Mouse (Mus musculus): ENCODE measurements around the gene Olfr1358. TPM values are rescaled to one million over a fixed set of nuclear protein-coding genes. Genes with fewer than 3 reads are reported as not detected.
A peak's percentile ranks its signal among the peaks of the same experiment; 100 is the strongest.
"Not testable (repeated sequence)": the region's sequence is repeated elsewhere in the genome, so short reads cannot be mapped to it uniquely, and the experiment has no call there.

Gene Olfr1358
- polyA plus RNA-seq, 1 experiment from 2014 or later = not detected

- peak; percentile 93 for ATAC-seq (replicated peaks; ENCODE audit: extremely low read depth, insufficient read depth, low FRiP score)
- Histone ChIP-seq H3K36me3 (ENCODE audit: control insufficient read depth, insufficient read depth) (no peaks in the 10 kb centered on the region), H3K4me3 (ENCODE audit: low read length) (peak overlapping the region; percentile 58), H3K27ac (ENCODE audit: low read length) (no peak overlapping the region), H3K9me3 (replicated peaks; ENCODE audit: control insufficient read depth, low read length) (no peaks in the 10 kb centered on the region), H3K9ac (ENCODE audit: low read length) (peak overlapping the region; percentile 60), H3K4me1 (ENCODE audit: control insufficient read depth, insufficient read depth, low read length) (peaks cover 3% of the 10 kb centered on the region; the same call in 1 of the 2 replicates), H3K27me3 (ENCODE audit: control insufficient read depth, insufficient read depth, low read length) (no peaks in the 10 kb centered on the region), H3K4me2 (ENCODE audit: low read depth, low read length) (peak overlapping the region; percentile 72)
- WGBS = under 1% methylated on average over 35 of the region's 35 CpGs
Observed at GRCm38 (mm10) chr10:78481928-78482499, 35.2 kb upstream of the Olfr1358 start.

- ATAC-seq (replicated peaks; ENCODE audit: extremely low read depth, insufficient read depth, low FRiP score); H3K4me2 ChIP-seq (ENCODE audit: low read depth, low read length); H3K4me3 ChIP-seq (ENCODE audit: low read length); H3K27ac ChIP-seq (ENCODE audit: low read length); H3K9me3 ChIP-seq (replicated peaks; ENCODE audit: control insufficient read depth, low read length); H3K4me1 ChIP-seq (ENCODE audit: control insufficient read depth, insufficient read depth, low read length); H3K36me3 ChIP-seq (ENCODE audit: control insufficient read depth, insufficient read depth); H3K27me3 ChIP-seq (ENCODE audit: control insufficient read depth, insufficient read depth, low read length); H3K9ac ChIP-seq (ENCODE audit: low read length): not testable (repeated sequence)
- 56% methylated on average over 2 of the region's 2 CpGs for WGBS
Observed at GRCm38 (mm10) chr10:78485369-78485768, 31.9 kb upstream of the Olfr1358 start.

- Histone ChIP-seq H3K4me2 (ENCODE audit: low read depth, low read length) (no peak overlapping the region), H3K9me3 (replicated peaks; ENCODE audit: control insufficient read depth, low read length) (no peaks in the 10 kb centered on the region), H3K9ac (ENCODE audit: low read length) (no peak overlapping the region), H3K4me1 (ENCODE audit: control insufficient read depth, insufficient read depth, low read length) (no peaks in the 10 kb centered on the region), H3K27ac (ENCODE audit: low read length) (no peak overlapping the region), H3K36me3 (ENCODE audit: control insufficient read depth, insufficient read depth) (no peaks in the 10 kb centered on the region), H3K4me3 (ENCODE audit: low read length) (no peak overlapping the region), H3K27me3 (ENCODE audit: control insufficient read depth, insufficient read depth, low read length) (no peaks in the 10 kb centered on the region)
- 73% methylated on average over 5 of the region's 5 CpGs for WGBS
- no peak for ATAC-seq (replicated peaks; ENCODE audit: extremely low read depth, insufficient read depth, low FRiP score)
Observed at GRCm38 (mm10) chr10:78486871-78487270, 30.4 kb upstream of the Olfr1358 start.

- WGBS = 11% methylated on average over 26 of the region's 26 CpGs
Observed at GRCm38 (mm10) chr10:78487431-78488086, 29.7 kb upstream of the Olfr1358 start.

GRCm38 (mm10) chr10:78502986-78503733, 14.1 kb upstream of the Olfr1358 start:
- no peak overlapping the region for H3K9ac ChIP-seq (ENCODE audit: low read length)
- 68% methylated on average over 6 of the region's 6 CpGs for WGBS

More at GRCm38 (mm10) chr10:78487431-78488086, 29.7 kb upstream of the Olfr1358 start:
- H3K9ac ChIP-seq (ENCODE audit: low read length) = peak overlapping the region; percentile 64
- no peak overlapping the region for H3K27ac ChIP-seq (ENCODE audit: low read length)
- no peaks in the 10 kb centered on the region for H3K36me3 ChIP-seq (ENCODE audit: control insufficient read depth, insufficient read depth)
- H3K4me2 ChIP-seq (ENCODE audit: low read depth, low read length) = peak overlapping the region; percentile 65
- no peaks in the 10 kb centered on the region for H3K4me1 ChIP-seq (ENCODE audit: control insufficient read depth, insufficient read depth, low read length)
- ATAC-seq (replicated peaks; ENCODE audit: extremely low read depth, insufficient read depth, low FRiP score) = peak; percentile 78
- peak overlapping the region; percentile 38 for H3K4me3 ChIP-seq (ENCODE audit: low read length)
- H3K9me3 ChIP-seq (replicated peaks; ENCODE audit: control insufficient read depth, low read length) = no peaks in the 10 kb centered on the region
- no peaks in the 10 kb centered on the region for H3K27me3 ChIP-seq (ENCODE audit: control insufficient read depth, insufficient read depth, low read length)

GRCm38 (mm10) chr10:78519792-78520191, 2.6 kb downstream of the Olfr1358 start:
- Histone ChIP-seq H3K27ac (ENCODE audit: low read length) (no peak overlapping the region), H3K9ac (ENCODE audit: low read length) (no peak overlapping the region), H3K27me3 (ENCODE audit: control insufficient read depth, insufficient read depth, low read length) (no peaks in the 10 kb centered on the region), H3K4me1 (ENCODE audit: control insufficient read depth, insufficient read depth, low read length) (no peaks in the 10 kb centered on the region), H3K4me3 (ENCODE audit: low read length) (no peak overlapping the region), H3K4me2 (ENCODE audit: low read depth, low read length) (no peak overlapping the region), H3K36me3 (ENCODE audit: control insufficient read depth, insufficient read depth) (no peaks in the 10 kb centered on the region), H3K9me3 (replicated peaks; ENCODE audit: control insufficient read depth, low read length) (no peaks in the 10 kb centered on the region)
- WGBS = 67% methylated on average over 9 of the region's 9 CpGs
- peak; percentile 45; the same call in 1 of the 2 replicates for ATAC-seq (replicated peaks; ENCODE audit: extremely low read depth, insufficient read depth, low FRiP score)

More at GRCm38 (mm10) chr10:78502986-78503733, 14.1 kb upstream of the Olfr1358 start:
- no peaks in the 10 kb centered on the region for H3K36me3 ChIP-seq (ENCODE audit: control insufficient read depth, insufficient read depth)
- no peak for ATAC-seq (replicated peaks; ENCODE audit: extremely low read depth, insufficient read depth, low FRiP score)
- H3K9me3 ChIP-seq (replicated peaks; ENCODE audit: control insufficient read depth, low read length) = no peaks in the 10 kb centered on the region; the same call in 1 of the 2 replicates
- no peaks in the 10 kb centered on the region for H3K4me1 ChIP-seq (ENCODE audit: control insufficient read depth, insufficient read depth, low read length)
- H3K4me3 ChIP-seq (ENCODE audit: low read length) = no peak overlapping the region
- H3K27me3 ChIP-seq (ENCODE audit: control insufficient read depth, insufficient read depth, low read length) = no peaks in the 10 kb centered on the region
- H3K4me2 ChIP-seq (ENCODE audit: low read depth, low read length) = no peak overlapping the region
- no peak overlapping the region for H3K27ac ChIP-seq (ENCODE audit: low read length)

- no peaks in the 10 kb centered on the region for H3K9me3 ChIP-seq (replicated peaks; ENCODE audit: control insufficient read depth, low read length)
- no peaks in the 10 kb centered on the region for H3K27me3 ChIP-seq (ENCODE audit: control insufficient read depth, insufficient read depth, low read length)
- no peaks in the 10 kb centered on the region for H3K36me3 ChIP-seq (ENCODE audit: control insufficient read depth, insufficient read depth)
- H3K4me2 ChIP-seq (ENCODE audit: low read depth, low read length) = no peak overlapping the region
- H3K4me1 ChIP-seq (ENCODE audit: control insufficient read depth, insufficient read depth, low read length) = 0 out of 2 replicates have a peak, but pooled peaks cover under 1% of the 10 kb centered on the region
- no peak overlapping the region for H3K27ac ChIP-seq (ENCODE audit: low read length)
- 51% methylated on average over 17 of the region's 17 CpGs for WGBS
- ATAC-seq (replicated peaks; ENCODE audit: extremely low read depth, insufficient read depth, low FRiP score) = no peak
- no peak overlapping the region for H3K9ac ChIP-seq (ENCODE audit: low read length)
- no peak overlapping the region for H3K4me3 ChIP-seq (ENCODE audit: low read length)
Observed at GRCm38 (mm10) chr10:78520260-78521005, 3.2 kb downstream of the Olfr1358 start.

GRCm38 (mm10) chr10:78525071-78525470, 7.8 kb downstream of the Olfr1358 start:
- not testable (repeated sequence) for H3K4me3 ChIP-seq (ENCODE audit: low read length); H3K4me1 ChIP-seq (ENCODE audit: control insufficient read depth, insufficient read depth, low read length); H3K4me2 ChIP-seq (ENCODE audit: low read depth, low read length); H3K27ac ChIP-seq (ENCODE audit: low read length); ATAC-seq (replicated peaks; ENCODE audit: extremely low read depth, insufficient read depth, low FRiP score); H3K9me3 ChIP-seq (replicated peaks; ENCODE audit: control insufficient read depth, low read length); H3K36me3 ChIP-seq (ENCODE audit: control insufficient read depth, insufficient read depth); H3K9ac ChIP-seq (ENCODE audit: low read length); H3K27me3 ChIP-seq (ENCODE audit: control insufficient read depth, insufficient read depth, low read length)
- 57% methylated on average over 3 of the region's 3 CpGs for WGBS
